Mouse (Mus musculus) liver, embryonic 14.5 days (tissue): ENCODE results near the gene Sec23ip. TPM values are rescaled to one million over a fixed set of nuclear protein-coding genes. Genes with fewer than 3 reads are reported as not detected.

ENCODE experiments used
- ATAC-seq: fragments of 200-750 bp; cut with Nextera tagmentation; 2 replicates; pipeline ENCODE4 v1.8.0; 2017; ENCODE audit warnings: moderate number of reproducible peaks, mild to moderate bottlenecking, moderate library complexity; ENCODE audit not compliant: insufficient read depth
- DNase-seq, 3 experiments: peaks; one replicate each; pipeline ENCODE4 v3.0.0-alpha.2; 2012 to 2013; ENCODE audit warnings: low read depth in 3 of 3, low spot score in 3 of 3
- H3K27ac ChIP-seq: fragments of 300-500 bp; sonication (generic); 2 replicates; pipeline ENCODE4 v1.5.1; 2014; ENCODE audit warnings: moderate library complexity, mild to moderate bottlenecking, control low read depth, inconsistent platforms
- H3K27me3 ChIP-seq: fragments of 300-500 bp; sonication (generic); 2 replicates; pipeline ENCODE4 v1.6.1; 2014; ENCODE audit warnings: mild to moderate bottlenecking, low read length, moderate library complexity; ENCODE audit not compliant: control insufficient read depth, insufficient read depth
- H3K36me3 ChIP-seq: fragments of 300-500 bp; sonication (generic); replicated peaks from 2 replicates; pipeline ENCODE4 v1.6.1; 2014; ENCODE audit warnings: low read depth; ENCODE audit not compliant: control insufficient read depth, insufficient read depth
- H3K4me1 ChIP-seq, 2 experiments: fragments of 200-500 bp in 1 of 2; fragments of 300-500 bp in 1 of 2; sonication (generic) in 1 of 2; replicated peaks; 2 replicates each; pipeline ENCODE4 v1.6.1; 2012 to 2014; ENCODE audit warnings: antibody characterized with exemption in 1 of 2, inconsistent platforms in 1 of 2, low read length in 1 of 2; ENCODE audit not compliant: control insufficient read depth in 2 of 2, insufficient read depth in 2 of 2
- H3K4me2 ChIP-seq: fragments of 300-500 bp; sonication (generic); 2 replicates; pipeline ENCODE4 v1.6.1; 2014; ENCODE audit warnings: low read depth, mild to moderate bottlenecking, control low read depth, moderate library complexity
- H3K4me3 ChIP-seq, 2 experiments: fragments of 200-500 bp in 1 of 2; fragments of 300-500 bp in 1 of 2; sonication (generic) in 1 of 2; 2 replicates each; pipeline ENCODE4 v1.5.1; 2012 to 2014; ENCODE audit warnings: low read depth in 2 of 2, low read length in 2 of 2, mild to moderate bottlenecking in 2 of 2, control low read depth in 1 of 2, inconsistent platforms in 1 of 2, moderate library complexity in 1 of 2; ENCODE audit not compliant: insufficient read depth in 1 of 2
- H3K9ac ChIP-seq: fragments of 300-500 bp; sonication (generic); replicated peaks from 2 replicates; pipeline ENCODE4 v1.6.1; 2014; ENCODE audit warnings: mild to moderate bottlenecking, control low read depth, moderate library complexity
- H3K9me3 ChIP-seq: fragments of 300-500 bp; sonication (generic); 2 replicates; pipeline ENCODE4 v1.6.1; 2016; ENCODE audit warnings: low read length, mixed read lengths; ENCODE audit not compliant: control insufficient read depth
- CTCF ChIP-seq: IDR thresholded peaks from 2 replicates; pipeline ENCODE4 v1.5.1; 2016; ENCODE audit warnings: antibody characterized with exemption, low read depth, control low read depth
- EP300 ChIP-seq: IDR thresholded peaks from 2 replicates; pipeline ENCODE4 v1.6.1; 2016; ENCODE audit warnings: antibody characterized with exemption, low read depth
- WGBS: fragments of 180-500 bp; shearing (Covaris S2); extraction: QIAGEN DNeasy Blood & Tissue Kit; methylation state at CpG from one replicate; pipeline ENCODE4 v1.1.7; 2014; ENCODE audit not compliant: insufficient replicate concordance; 5-methylcytosine and 5-hydroxymethylcytosine counted together
- polyA plus RNA-seq, 2 experiments: library from polyadenylated mRNA; depleted of rRNA in 1 of 2; stranded (reverse) in 1 of 2; unstranded in 1 of 2; fragments of >200 nt; fragmentation: Nextera tagmentation in 1 of 2; extraction: Ambion mirVana in 1 of 2; gene quantifications; 2 replicates each; pipeline versions ENCODE4 v1.2.1 to v1.2.3; 2012 to 2014

The Sec23ip gene
- polyA plus RNA-seq, 2 experiments: 10.4 to 14.7 TPM

- Histone ChIP-seq H3K27ac (no peak overlapping the region), H3K9ac (no peak overlapping the region), H3K36me3 (no peaks in the 10 kb centered on the region), H3K9me3 (no peaks in the 10 kb centered on the region), H3K4me1 (peaks cover 19 to 21% of the 10 kb centered on the region in 2 experiments), H3K27me3 (no peaks in the 10 kb centered on the region), H3K4me3 (peak overlapping the region in 1 of 2 experiments; percentile 85; a peak in 2 of 4 replicates), H3K4me2 (peak overlapping the region; percentile 72)
- WGBS: 36% methylated on average over 5 of the region's 5 CpGs
- no peak for ATAC-seq
- DNase-seq: no peak
- no peak for TF ChIP-seq EP300
- TF ChIP-seq CTCF: no peak
These were observed 6.7 kb upstream of the Sec23ip start for GRCm38 (mm10) chr7:128738041-128738440.

GRCm38 (mm10) chr7:128739116-128739461 lies 5.7 kb upstream of the Sec23ip start:
- Histone ChIP-seq H3K4me3 (peak overlapping the region; percentile 85 to 96), H3K9me3 (no peaks in the 10 kb centered on the region), H3K27me3 (no peaks in the 10 kb centered on the region), H3K9ac (peak overlapping the region; percentile 83), H3K27ac (no peak overlapping the region), H3K4me2 (peak overlapping the region; percentile 72), H3K36me3 (no peaks in the 10 kb centered on the region), H3K4me1 (peaks cover 22 to 23% of the 10 kb centered on the region in 2 experiments)
- ATAC-seq (no peak), DNase-seq (no peak)
- WGBS: 2% methylated on average over 15 of the region's 15 CpGs
- TF ChIP-seq CTCF (no peak), EP300 (no peak)

GRCm38 (mm10) chr7:128739462-128740277 lies 5.1 kb upstream of the Sec23ip start:
- H3K27me3 ChIP-seq: no peaks in the 10 kb centered on the region
- H3K4me1 ChIP-seq: peaks cover 26 to 28% of the 10 kb centered on the region in 2 experiments
- ATAC-seq (peak; percentile 52), DNase-seq (peak in 1 of 3 experiments; percentile 29)
- H3K4me2 ChIP-seq: peak overlapping the region; percentile 72
- under 1% methylated on average over 77 of the region's 80 CpGs for WGBS
- TF ChIP-seq EP300 (no peak), CTCF (no peak)
- H3K4me3 ChIP-seq: peak overlapping the region; percentile 85 to 96
- no peaks in the 10 kb centered on the region for H3K9me3 ChIP-seq
- no peaks in the 10 kb centered on the region for H3K36me3 ChIP-seq
- peak overlapping the region; percentile 5; the same call in 1 of the 2 replicates for H3K27ac ChIP-seq
- H3K9ac ChIP-seq: peak overlapping the region; percentile 83

DNA sequence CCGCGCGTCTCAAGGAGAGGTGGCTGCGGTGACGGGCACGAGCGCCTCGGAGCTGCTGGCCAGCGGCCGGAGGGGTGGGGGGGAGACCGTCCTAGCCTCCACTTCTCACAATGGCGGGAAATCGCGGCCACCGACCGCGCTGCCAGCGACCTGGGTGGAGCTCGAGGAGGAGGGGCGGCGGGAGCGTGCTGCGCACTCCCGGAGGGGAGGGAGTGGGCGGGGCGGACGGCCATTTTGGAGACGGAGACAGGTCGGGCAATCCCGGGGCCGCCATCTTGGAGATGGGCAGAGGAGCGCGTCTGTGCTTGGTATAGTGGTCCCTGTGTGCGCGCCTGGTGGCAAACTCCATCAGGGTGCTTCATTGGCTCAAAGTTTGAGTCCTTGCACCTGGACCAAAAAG lies 4.4 kb upstream of the Sec23ip start, which contains the start of gene Mcmbp:
Gene Mcmbp (minus strand): TSS at position 162 of the 400 bp plus-strand sequence.
- Histone ChIP-seq H3K9me3 (no peaks in the 10 kb centered on the region), H3K36me3 (no peaks in the 10 kb centered on the region), H3K27ac (peak within 1 kb of the TSS; percentile 5; the same call in 1 of the 2 replicates), H3K9ac (peak within 1 kb of the TSS; percentile 83), H3K4me3 (peak within 1 kb of the TSS; percentile 85 to 96), H3K4me2 (peak within 1 kb of the TSS; percentile 72), H3K27me3 (no peaks in the 10 kb centered on the region), H3K4me1 (peaks cover 26 to 28% of the 10 kb centered on the region in 2 experiments)
- peak; percentile 88 to 89 (median 88) for DNase-seq
- TF ChIP-seq CTCF (0 out of 2 replicates have a peak, but pooled peaks have one; percentile 16), EP300 (no peak)
- WGBS: under 1% methylated on average over 33 of the region's 35 CpGs
- peak; percentile 80 for ATAC-seq

DNA sequence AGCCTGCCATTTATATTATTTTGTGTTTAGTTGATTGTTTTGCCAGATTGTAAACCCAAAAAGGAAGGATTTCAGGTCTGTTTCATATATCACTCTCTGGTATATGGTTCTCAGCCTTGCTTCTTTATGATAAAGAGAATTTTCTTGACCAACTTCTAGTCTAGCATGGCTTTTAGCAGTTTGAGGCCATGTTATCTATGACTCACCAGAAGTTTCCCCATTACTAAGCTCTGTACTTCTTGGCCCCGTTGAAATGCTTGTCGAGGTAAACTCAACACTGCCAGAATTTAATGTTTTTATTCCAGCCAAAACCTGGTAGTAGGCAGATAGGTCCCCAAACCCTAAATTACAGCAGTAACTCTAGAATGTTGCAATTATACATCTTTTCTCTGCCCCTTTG lies 845 bp upstream of the Sec23ip start:
- H3K27me3 ChIP-seq: no peaks in the 10 kb centered on the region
- peak overlapping the region; percentile 78 for H3K4me2 ChIP-seq
- no peak overlapping the region for H3K27ac ChIP-seq
- H3K4me1 ChIP-seq: peaks cover 40 to 43% of the 10 kb centered on the region in 2 experiments
- no peaks in the 10 kb centered on the region for H3K9me3 ChIP-seq
- H3K36me3 ChIP-seq: no peaks in the 10 kb centered on the region; the same call in 1 of the 2 replicates
- ATAC-seq: no peak
- TF ChIP-seq CTCF (no peak), EP300 (no peak)
- no peak overlapping the region for H3K9ac ChIP-seq
- DNase-seq: no peak
- no peak overlapping the region for H3K4me3 ChIP-seq
- WGBS: 20% methylated on average over 2 of the region's 2 CpGs
